Mouse (Mus musculus): ENCODE measurements around the gene Ppp3r1. TPM values are rescaled to one million over a fixed set of nuclear protein-coding genes. Genes with fewer than 3 reads are reported as not detected.
"Not testable (repeated sequence)": the region's sequence is repeated elsewhere in the genome, so short reads cannot be mapped to it uniquely, and the experiment has no call there.

Ppp3r1 gene
- polyA plus RNA-seq, 3 experiments from 2014 or later: 12.9 to 32.0 (median 22.4) TPM

DNA sequence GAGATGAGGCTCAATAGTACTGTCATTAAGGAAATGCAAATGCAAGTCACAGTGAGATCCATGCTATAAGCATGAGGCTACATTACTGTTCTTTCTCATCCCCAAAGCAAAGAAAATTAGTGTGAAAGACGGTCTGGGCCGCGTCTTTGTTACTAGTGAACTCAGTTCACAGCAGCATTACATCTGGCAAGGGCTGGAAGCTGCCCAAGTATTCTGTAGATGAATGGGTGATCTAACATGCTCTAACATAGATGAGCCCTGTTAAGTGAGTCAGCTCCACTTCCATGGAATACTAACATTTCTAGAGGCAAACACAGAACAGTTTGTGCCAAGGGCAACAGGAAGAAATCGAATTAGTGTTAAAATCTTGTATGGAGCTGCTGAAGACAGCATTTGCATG is 41.9 kb downstream of the Ppp3r1 start:
- no peak for ATAC-seq

DNA sequence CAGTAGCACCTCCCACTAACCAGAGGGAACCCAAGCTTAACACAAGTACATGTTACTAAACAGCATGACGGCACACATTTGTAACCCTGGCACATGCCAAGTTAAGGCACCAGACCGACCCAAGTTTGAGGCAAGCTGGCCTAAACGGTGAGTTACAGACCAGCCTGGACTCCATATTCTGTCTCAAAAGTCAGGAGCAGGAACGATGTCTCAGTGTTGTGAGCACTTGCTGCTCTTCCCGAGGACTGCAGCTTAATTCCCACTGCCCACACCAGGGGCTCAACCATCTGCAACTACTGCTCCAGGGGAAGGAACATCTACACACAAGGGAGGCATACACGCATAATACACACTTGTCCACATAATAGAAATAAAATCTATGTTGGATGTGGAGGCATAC is 43.4 kb downstream of the Ppp3r1 start:
- ATAC-seq: no peak

GRCm38 (mm10) chr11:17211258-17212140 is 52.4 kb downstream of the Ppp3r1 start, which contains the start of gene Pno1:
TSS of gene Pno1 (minus strand) at chr11:17211568.
- ATAC-seq: peak; percentile 91

DNA sequence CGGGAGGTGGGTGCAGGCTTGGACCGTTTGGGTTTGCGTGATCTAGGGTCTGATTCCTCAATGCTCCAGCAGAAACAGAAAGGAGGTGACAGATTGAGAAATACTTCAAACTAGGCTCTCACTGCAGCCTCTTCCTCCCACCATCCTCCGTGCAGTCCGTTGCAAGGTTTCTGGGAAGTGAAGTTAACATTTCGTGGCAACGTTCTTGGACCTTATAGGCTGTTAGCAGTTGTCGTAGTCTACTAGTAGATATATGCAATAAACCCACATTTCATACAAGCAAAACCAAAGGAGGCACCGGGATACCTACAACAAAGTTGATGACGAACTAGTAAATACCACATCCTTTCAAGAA is 53.1 kb downstream of the Ppp3r1 start:
- ATAC-seq: peak; percentile 21

DNA sequence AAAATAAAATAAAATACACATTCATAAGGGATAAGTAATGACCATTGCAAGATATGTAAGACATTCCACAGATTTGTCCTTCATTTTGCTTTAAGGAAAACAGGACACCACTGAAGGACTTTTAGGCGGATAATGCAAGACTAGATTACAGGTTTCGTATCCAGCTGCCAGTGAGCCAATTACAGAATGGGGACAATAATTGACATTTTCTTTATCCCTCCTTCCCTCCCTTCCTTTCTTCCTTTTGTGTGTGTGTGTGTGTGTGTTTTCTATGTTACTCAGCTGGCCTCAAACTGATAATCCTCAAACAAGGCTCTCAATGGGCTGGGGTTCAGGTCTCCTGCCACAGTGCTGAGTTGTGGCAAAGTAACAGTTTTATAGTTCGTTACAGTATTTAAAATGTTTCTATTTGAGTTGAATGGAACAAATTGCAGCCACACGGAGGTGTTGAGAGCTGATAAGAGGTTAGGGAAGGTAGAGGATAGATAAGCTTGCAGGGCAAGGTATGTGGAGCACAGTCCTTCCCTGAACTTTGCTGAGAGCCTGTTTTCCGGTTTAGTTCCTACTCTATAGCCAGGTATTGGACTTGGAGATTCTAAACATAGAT is 53.9 kb downstream of the Ppp3r1 start:
- no peak for ATAC-seq

DNA sequence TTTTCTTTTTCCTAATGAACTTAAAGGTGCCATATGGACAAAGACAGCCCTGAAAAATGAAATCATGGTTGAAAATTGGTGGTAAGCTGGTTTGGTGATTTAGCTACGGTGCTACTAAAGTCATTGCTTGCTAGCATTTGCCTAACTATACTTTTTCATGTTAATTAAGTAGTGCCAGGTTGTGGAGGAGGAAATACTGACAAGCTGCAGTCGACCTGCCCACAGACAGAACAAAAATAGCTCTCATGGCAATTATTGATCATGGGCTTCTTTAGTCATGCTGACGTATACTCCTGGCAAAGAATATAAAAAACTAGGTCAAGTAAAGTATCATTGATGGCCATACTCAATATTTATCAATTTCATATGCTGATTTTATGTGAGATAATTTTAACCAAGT is 56.4 kb downstream of the Ppp3r1 start:
- ATAC-seq: no peak

GRCm38 (mm10) chr11:17221126-17221525 is 62.1 kb downstream of the Ppp3r1 start:
- no peak for ATAC-seq

DNA sequence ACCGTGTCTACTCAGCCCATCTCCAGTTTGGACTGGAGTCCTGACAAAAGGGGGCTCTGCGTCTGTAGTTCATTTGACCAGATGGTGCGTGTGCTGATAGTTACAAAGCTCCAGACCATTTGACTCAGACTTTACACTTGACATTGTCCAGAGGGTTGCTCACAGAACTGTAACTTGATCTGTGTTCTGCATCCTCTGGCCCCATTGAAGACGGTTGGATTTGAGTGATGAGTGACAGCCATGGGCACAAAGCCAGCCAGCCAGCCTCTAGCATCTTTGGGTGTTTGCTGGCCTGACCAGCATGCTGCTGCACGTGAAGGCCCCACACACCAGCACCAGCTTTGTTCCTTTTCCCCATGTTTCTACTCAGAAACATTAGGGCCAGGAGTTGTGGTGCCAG is 73.7 kb downstream of the Ppp3r1 start:
- ATAC-seq: no peak

- ATAC-seq: peak; percentile 43
Observed at GRCm38 (mm10) chr11:17236449-17237037, 77.5 kb downstream of the Ppp3r1 start.

DNA sequence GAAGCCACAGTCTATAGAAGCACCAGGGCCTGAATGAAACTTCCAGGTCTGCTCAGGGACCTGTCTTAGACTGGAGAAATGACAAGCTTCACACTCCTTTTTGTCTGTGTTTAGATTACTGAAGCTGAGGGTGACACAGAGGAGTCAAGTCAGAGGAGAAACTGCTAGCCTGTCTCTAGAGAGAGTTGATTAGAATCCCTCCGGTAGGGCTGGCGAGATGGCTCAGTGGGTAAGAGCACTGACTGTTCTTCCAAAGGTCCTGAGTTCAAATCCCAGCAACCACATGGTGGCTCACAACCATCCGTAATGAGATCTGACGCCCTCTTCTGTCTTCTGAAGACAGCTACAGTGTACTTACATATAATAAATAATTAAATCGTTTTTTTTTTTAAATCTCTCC is 79.5 kb downstream of the Ppp3r1 start:
- ATAC-seq: not testable (repeated sequence)

GRCm38 (mm10) chr11:17248715-17249114 is 89.7 kb downstream of the Ppp3r1 start:
- ATAC-seq: no peak

Other genes starting within 250 kb of the Ppp3r1 start
- 1 to 10 TPM in 2 of 3 experiments, under 1 TPM in 1; 0.36 to 1.8 (median 1.2) TPM for gene Fbxo48, start 207.9 kb upstream of the Ppp3r1 start, polyA plus RNA-seq (2017; shearing (Covaris generic))
- gene Cnrip1, start 107.7 kb upstream of the Ppp3r1 start, polyA plus RNA-seq (2017; shearing (Covaris generic)): 10 to 100 TPM in 2 of 3 experiments, 1 to 10 TPM in 1; 6.2 to 14.0 (median 11.5) TPM
- gene Plek, start 106.9 kb upstream of the Ppp3r1 start, polyA plus RNA-seq (2017; shearing (Covaris generic)): 100 to 1,000 TPM in 1 of 3 experiments, 1 to 10 TPM in 2; 3.7 to 107 (median 5.9) TPM
- 10 to 100 TPM; 19.3 to 29.5 (median 23.9) TPM for gene Wdr92, start 22.8 kb downstream of the Ppp3r1 start, polyA plus RNA-seq (2017; shearing (Covaris generic))
- gene Pno1, start 52.3 kb downstream of the Ppp3r1 start, polyA plus RNA-seq (2017; shearing (Covaris generic)): 10 to 100 TPM; 28.0 to 36.3 (median 36.1) TPM
- gene C1d, start 98.3 kb downstream of the Ppp3r1 start, polyA plus RNA-seq (2017; shearing (Covaris generic)): 100 to 1,000 TPM in 2 of 3 experiments, 10 to 100 TPM in 1; 93.6 to 124 (median 122) TPM